21 mouse cellular contexts compared by ENCODE assay signal in genomic region chr5:120340696-120341231, GRCm38 (mm10).
DNase-seq lines count a peak whose midpoint lies in the region; ATAC-seq and TF ChIP-seq lines count a peak whose summit lies in the region.
"Had no signal": no experiment of that assay in that cellular context is flagged by ENCODE, and none has a peak within 500 bp of the region (broad histone marks: within the 10 kb centered on the region; RNA-seq: fewer than 3 reads in every experiment).

No protein-coding gene starts in this region.

- TF ChIP-seq CTCF in forebrain, postnatal 0 days (IDR thresholded peaks at IDR 0.05; ENCODE audit: low read depth): no peak
- TF ChIP-seq CTCF in testis, adult 2 months (IDR thresholded peaks at IDR 0.05; ENCODE audit: control insufficient read depth, insufficient read depth, insufficient replicate concordance, low read depth, low read length): no peak

- no peak for TF ChIP-seq POLR2A in testis, adult 2 months (IDR thresholded peaks at IDR 0.05; ENCODE audit: control insufficient read depth, low read depth, low read length)

- DNase-seq in forebrain, embryonic 10.5 days (ENCODE audit: extremely low spot score, low spot score): no peak
- no peak for DNase-seq in forebrain, postnatal 0 days
- DNase-seq in testis, postnatal 10 days (ENCODE audit: low spot score): no peak
- DNase-seq in cerebellum, adult 9-11 months: peak; percentile 46
- peak; percentile 12 for DNase-seq in mesoderm, embryonic 11.5 days (ENCODE audit: low read depth, low spot score)
- no peak for DNase-seq in frontal cortex, postnatal 25 days (ENCODE audit: low spot score in 2 of 2)
- DNase-seq: adrenal gland, adult 2 months; gastrocnemius, postnatal 14 days; kidney, adult 9 months; layer of hippocampus, adult 9-11 months; midbrain, embryonic 14.5 days had no signal

- H3K9me3 ChIP-seq in forebrain, embryonic 10.5 days: no peaks in the 10 kb centered on the region
- no peaks in the 10 kb centered on the region for H3K9me3 ChIP-seq in forebrain, postnatal 0 days (ENCODE audit: low read length)
- H3K9me3 ChIP-seq: embryonic facial prominence, embryonic 15.5 days; limb, embryonic 13.5 days; lung, embryonic 15.5 days; neural tube, embryonic 13.5 days had no signal

- peak overlapping the region; percentile 5; the same call in 1 of the 2 replicates for H3K27ac ChIP-seq in forebrain, embryonic 10.5 days
- no peak overlapping the region for H3K27ac ChIP-seq in forebrain, postnatal 0 days (ENCODE audit: low read depth, low read length)
- no peak overlapping the region for H3K27ac ChIP-seq in testis, adult 2 months (ENCODE audit: control insufficient read depth, insufficient read depth, low read depth, low read length)
- H3K27ac ChIP-seq: embryonic facial prominence, embryonic 15.5 days; left cerebral cortex, adult 2 months; limb, embryonic 13.5 days; liver, embryonic 14.5 days; lung, embryonic 15.5 days; macrophage; neural tube, embryonic 13.5 days had no signal

- H3K36me3 ChIP-seq in forebrain, embryonic 10.5 days (replicated peaks): no peaks in the 10 kb centered on the region
- H3K36me3 ChIP-seq in forebrain, postnatal 0 days (ENCODE audit: insufficient read depth): no peaks in the 10 kb centered on the region
- H3K36me3 ChIP-seq in testis, adult 2 months (ENCODE audit: control insufficient read depth, insufficient read depth, low read length): no peaks in the 10 kb centered on the region
- H3K36me3 ChIP-seq: embryonic facial prominence, embryonic 15.5 days; limb, embryonic 13.5 days; lung, embryonic 15.5 days; neural tube, embryonic 13.5 days had no signal

- peaks cover 31% of the 10 kb centered on the region for H3K27me3 ChIP-seq in forebrain, embryonic 10.5 days (ENCODE audit: poor library complexity, severe bottlenecking)
- H3K27me3 ChIP-seq in forebrain, postnatal 0 days (ENCODE audit: insufficient read depth, low read length): 0 out of 2 replicates have a peak, but pooled peaks cover 2% of the 10 kb centered on the region
- no peaks in the 10 kb centered on the region for H3K27me3 ChIP-seq in testis, adult 2 months (ENCODE audit: control insufficient read depth, insufficient read depth, low read length)
- H3K27me3 ChIP-seq: lung, embryonic 15.5 days had no signal

- no peak overlapping the region for H3K4me3 ChIP-seq in forebrain, embryonic 10.5 days
- no peak overlapping the region for H3K4me3 ChIP-seq in forebrain, postnatal 0 days (ENCODE audit: low read depth, low read length)
- H3K4me3 ChIP-seq in testis, adult 2 months (ENCODE audit: control insufficient read depth, low read depth, low read length): peak overlapping the region; percentile 80
- H3K4me3 ChIP-seq: embryonic facial prominence, embryonic 15.5 days; left cerebral cortex, adult 2 months; limb, embryonic 13.5 days; lung, embryonic 15.5 days; neural tube, embryonic 13.5 days had no signal

- H3K4me1 ChIP-seq in forebrain, embryonic 10.5 days: peaks cover 21% of the 10 kb centered on the region
- no peaks in the 10 kb centered on the region for H3K4me1 ChIP-seq in forebrain, postnatal 0 days (ENCODE audit: insufficient read depth)
- no peaks in the 10 kb centered on the region; the same call in 1 of the 2 replicates for H3K4me1 ChIP-seq in testis, adult 2 months (ENCODE audit: control insufficient read depth, insufficient read depth, low read length)
- H3K4me1 ChIP-seq: embryonic facial prominence, embryonic 15.5 days; limb, embryonic 13.5 days; lung, embryonic 15.5 days; neural tube, embryonic 13.5 days had no signal

- H3K9ac ChIP-seq in forebrain, postnatal 0 days: no peak overlapping the region
- H3K9ac ChIP-seq: embryonic facial prominence, embryonic 15.5 days; limb, embryonic 13.5 days; liver, embryonic 14.5 days; lung, embryonic 15.5 days; neural tube, embryonic 13.5 days had no signal

- no peak for ATAC-seq in forebrain, postnatal 0 days
- ATAC-seq in CD4-positive, CD25-positive, alpha-beta regulatory T cell, adult 4 months: no peak
- ATAC-seq: inflammation-experienced regulatory T-cells, adult 6 months had no signal

- 63% methylated on average over 3 of the region's 3 CpGs for WGBS in forebrain, embryonic 10.5 days
- WGBS in forebrain, postnatal 0 days: 45% methylated on average over 3 of the region's 3 CpGs

- H3K4me2 ChIP-seq in forebrain, postnatal 0 days (ENCODE audit: low read depth): no peak overlapping the region
- H3K4me2 ChIP-seq: embryonic facial prominence, embryonic 15.5 days; limb, embryonic 13.5 days; lung, embryonic 15.5 days; neural tube, embryonic 13.5 days had no signal

Comparison
In these comparisons a context has a peak if more than half of its experiments do, and no peak if none do; other contexts are left out.
1. DNase-seq: peak in cerebellum, adult 9-11 months (single experiment) and mesoderm, embryonic 11.5 days (single experiment); none in forebrain, embryonic 10.5 days (single experiment), forebrain, postnatal 0 days (single experiment), testis, postnatal 10 days (single experiment) and frontal cortex, postnatal 25 days (0 of 2).